Mouse (Mus musculus) heart, postnatal 36 days (tissue): Measurements from ENCODE around the gene Timmdc1. TPM values are rescaled to one million over a fixed set of nuclear protein-coding genes. Genes with fewer than 3 reads are reported as not detected.

Source experiments
- total RNA-seq, 2 experiments: library from RNA; stranded (reverse); gene quantifications; 2 replicates each; pipeline ENCODE4 v1.2.3; 2021

Timmdc1 gene
- total RNA-seq, 2 experiments from 2014 or later = 62.4 to 74.4 TPM

Other genes starting within 250 kb of the Timmdc1 start
- gene Nr1i2, start 227.8 kb downstream of the Timmdc1 start, total RNA-seq = not detected
- not detected for gene Maats1, start 180.5 kb downstream of the Timmdc1 start, total RNA-seq
- 100 to 1,000 TPM; 313 to 334 TPM for gene Cox17, start 175.7 kb downstream of the Timmdc1 start, total RNA-seq
- not detected for gene Gm21987, start 175.6 kb downstream of the Timmdc1 start, total RNA-seq
- 100 to 1,000 TPM; 442 to 516 TPM for gene Popdc2, start 160.5 kb downstream of the Timmdc1 start, total RNA-seq
- gene Pla1a, start 89.5 kb downstream of the Timmdc1 start, total RNA-seq = 10 to 100 TPM in 1 of 2 experiments, 1 to 10 TPM in 1; 9.1 to 10.1 TPM
- gene Adprh, start 70.0 kb downstream of the Timmdc1 start, total RNA-seq = 10 to 100 TPM; 22.8 to 23.1 TPM
- gene Cd80, start 67.1 kb downstream of the Timmdc1 start, total RNA-seq = under 1 TPM; 0.56 to 0.79 TPM
- gene Poglut1, start 27.6 kb upstream of the Timmdc1 start, total RNA-seq = 10 to 100 TPM; 10.4 to 11.2 TPM
- gene Tmem39a, start 36.0 kb upstream of the Timmdc1 start, total RNA-seq = 10 to 100 TPM; 15.3 to 20.8 TPM
- 10 to 100 TPM; 37.4 to 43.5 TPM for gene Arhgap31, start 190.6 kb upstream of the Timmdc1 start, total RNA-seq
- gene B4galt4, start 219.6 kb upstream of the Timmdc1 start, total RNA-seq = 10 to 100 TPM; 10.1 to 11.9 TPM